Comparison of ENCODE assay signal across 10 mouse cellular contexts in genomic region chr11:94035974-94036373, GRCm38 (mm10). TPM values are rescaled to one million over a fixed set of nuclear protein-coding genes. Genes with fewer than 3 reads are reported as not detected.
DNase-seq lines count a peak whose midpoint lies in the region; ATAC-seq lines count a peak whose summit lies in the region.
"Had no signal": no experiment of that assay in that cellular context is flagged by ENCODE, and none has a peak within 500 bp of the region (broad histone marks: within the 10 kb centered on the region; RNA-seq: fewer than 3 reads in every experiment).

No protein-coding gene starts in this region.

- no peak overlapping the region for H3K4me2 ChIP-seq in midbrain, embryonic 14.5 days (ENCODE audit: low read length)
- H3K4me2 ChIP-seq in midbrain, embryonic 11.5 days, result no peak overlapping the region

- DNase-seq in frontal cortex, adult 2 months (ENCODE audit: extremely low spot score in 1 of 2, low spot score in 1 of 2), result peak; percentile 20 to 76
- no peak for DNase-seq in frontal cortex, postnatal 14 days (ENCODE audit: low spot score in 2 of 2)
- peak; percentile 83 for DNase-seq in midbrain, embryonic 14.5 days
- no peak for DNase-seq in midbrain, embryonic 11.5 days (ENCODE audit: low spot score, missing footprints)
- peak; percentile 38 for DNase-seq in adipocyte (ENCODE audit: low spot score)
- no peak for DNase-seq in spleen, postnatal 10 days (ENCODE audit: low spot score in 2 of 2)
- no peak for DNase-seq in kidney, postnatal 14 days
- DNase-seq: adrenal gland, adult 2 months; gastrocnemius, postnatal 14 days had no signal

- no peaks in the 10 kb centered on the region for H3K4me1 ChIP-seq in midbrain, embryonic 14.5 days (ENCODE audit: control insufficient read depth, insufficient read depth, low read length)
- H3K4me1 ChIP-seq in midbrain, embryonic 11.5 days (ENCODE audit: control insufficient read depth, insufficient read depth, low read length), result no peaks in the 10 kb centered on the region

- H3K36me3 ChIP-seq in midbrain, embryonic 14.5 days (ENCODE audit: control insufficient read depth, insufficient read depth, low read length), result no peaks in the 10 kb centered on the region
- no peaks in the 10 kb centered on the region for H3K36me3 ChIP-seq in midbrain, embryonic 11.5 days (ENCODE audit: control insufficient read depth, insufficient read depth, low read length)

- H3K4me3 ChIP-seq in midbrain, embryonic 14.5 days (replicated peaks; ENCODE audit: low read depth, low read length), result no peak overlapping the region
- H3K4me3 ChIP-seq in midbrain, embryonic 11.5 days (ENCODE audit: low read depth, low read length), result no peak overlapping the region

- no peaks in the 10 kb centered on the region for H3K27me3 ChIP-seq in midbrain, embryonic 14.5 days (ENCODE audit: control insufficient read depth, insufficient read depth, low read length)
- no peaks in the 10 kb centered on the region for H3K27me3 ChIP-seq in midbrain, embryonic 11.5 days (ENCODE audit: control insufficient read depth, insufficient read depth, low read length)

- 0 out of 2 replicates have a peak overlapping the region, but pooled peaks have one; percentile 32 for H3K27ac ChIP-seq in midbrain, embryonic 14.5 days (replicated peaks; ENCODE audit: low read depth, low read length)
- no peak overlapping the region for H3K27ac ChIP-seq in midbrain, embryonic 11.5 days (ENCODE audit: low read depth, low read length)

- H3K9me3 ChIP-seq in midbrain, embryonic 14.5 days (ENCODE audit: control insufficient read depth, low read length), result no peaks in the 10 kb centered on the region
- H3K9me3 ChIP-seq in midbrain, embryonic 11.5 days (ENCODE audit: control insufficient read depth, low read length), result no peaks in the 10 kb centered on the region

- ATAC-seq in midbrain, embryonic 14.5 days (ENCODE audit: low FRiP score, low TSS enrichment), result no peak
- no peak for ATAC-seq in midbrain, embryonic 11.5 days (ENCODE audit: low FRiP score)
- 0 out of 2 replicates have a peak, but pooled peaks have one; percentile 26 for ATAC-seq in neutrophil, adult 5-6 weeks (ENCODE audit: extremely low read depth, insufficient number of reproducible peaks, low FRiP score, poor library complexity, severe bottlenecking)

- 41% methylated on average over 2 of the region's 2 CpGs for WGBS in midbrain, embryonic 14.5 days
- WGBS in midbrain, embryonic 11.5 days, result 41% methylated on average over 2 of the region's 2 CpGs

- no peak overlapping the region for H3K9ac ChIP-seq in midbrain, embryonic 14.5 days (replicated peaks; ENCODE audit: low read length)
- no peak overlapping the region for H3K9ac ChIP-seq in midbrain, embryonic 11.5 days (ENCODE audit: low read length)

RNA-seq across cellular contexts. Expression of gene Spag9, which starts 40.1 kb away (rescaled TPM):
- polyA plus RNA-seq in frontal cortex, adult 2 months (2012; rRNA removed), result 127 and 139 TPM in 2 replicates
- 112 and 140 TPM in 2 replicates for polyA plus RNA-seq in midbrain, embryonic 14.5 days (2014; fragmentation: Nextera tagmentation; extraction: Ambion mirVana)
- polyA plus RNA-seq in midbrain, embryonic 11.5 days (2014; fragmentation: Nextera tagmentation; extraction: Ambion mirVana), result 107 and 118 TPM in 2 replicates
- 180 and 187 TPM in 2 replicates for total RNA-seq in neutrophil, adult 5-6 weeks (2017)

Comparison
In these comparisons a context has a peak if more than half of its experiments do, and no peak if none do; other contexts are left out.
1. DNase-seq: peak in frontal cortex, adult 2 months (2 of 2), midbrain, embryonic 14.5 days (single experiment) and adipocyte (single experiment); none in frontal cortex, postnatal 14 days (0 of 2), midbrain, embryonic 11.5 days (single experiment), spleen, postnatal 10 days (0 of 2) and kidney, postnatal 14 days (single experiment).